Mouse (Mus musculus): ENCODE data around the gene Olig2.

The Olig2 gene

GRCm38 (mm10) chr16:91225233-91226037, at the start of gene Olig2:
Gene Olig2 (plus strand): TSS chr16:91225457.
- DNase-seq (ENCODE audit: extremely low read depth, insufficient read length, low spot score) = no peak

- DNase-seq (ENCODE audit: extremely low read depth, insufficient read length, low spot score) = no peak
These were observed 49.4 kb upstream of the Olig2 start for GRCm38 (mm10) chr16:91175892-91176291.

- DNase-seq (ENCODE audit: extremely low read depth, insufficient read length, low spot score) = no peak
These were observed 38.2 kb upstream of the Olig2 start for GRCm38 (mm10) chr16:91187046-91187445.

- no peak for DNase-seq (ENCODE audit: extremely low read depth, insufficient read length, low spot score)
These were observed 37.6 kb upstream of the Olig2 start for GRCm38 (mm10) chr16:91187662-91188061.

GRCm38 (mm10) chr16:91188304-91188703, 37.0 kb upstream of the Olig2 start:
- DNase-seq (ENCODE audit: extremely low read depth, insufficient read length, low spot score) = no peak

- no peak for DNase-seq (ENCODE audit: extremely low read depth, insufficient read length, low spot score)
These were observed 34.0 kb upstream of the Olig2 start for GRCm38 (mm10) chr16:91191233-91191632.

- DNase-seq (ENCODE audit: extremely low read depth, insufficient read length, low spot score) = no peak
These were observed 33.5 kb upstream of the Olig2 start for GRCm38 (mm10) chr16:91191663-91192237.

GRCm38 (mm10) chr16:91192672-91193354, 32.4 kb upstream of the Olig2 start:
- no peak for DNase-seq (ENCODE audit: extremely low read depth, insufficient read length, low spot score)

GRCm38 (mm10) chr16:91199815-91200214, 25.4 kb upstream of the Olig2 start:
- DNase-seq (ENCODE audit: extremely low read depth, insufficient read length, low spot score) = peak; percentile 65

- DNase-seq (ENCODE audit: extremely low read depth, insufficient read length, low spot score) = peak; percentile 34
These were observed 22.3 kb upstream of the Olig2 start for GRCm38 (mm10) chr16:91202989-91203388.

GRCm38 (mm10) chr16:91206371-91206770, 18.9 kb upstream of the Olig2 start:
- no peak for DNase-seq (ENCODE audit: extremely low read depth, insufficient read length, low spot score)

- DNase-seq (ENCODE audit: extremely low read depth, insufficient read length, low spot score) = no peak
These were observed 8.2 kb upstream of the Olig2 start for GRCm38 (mm10) chr16:91217077-91217476.

- no peak for DNase-seq (ENCODE audit: extremely low read depth, insufficient read length, low spot score)
These were observed 7.3 kb upstream of the Olig2 start for GRCm38 (mm10) chr16:91217948-91218347.

- no peak for DNase-seq (ENCODE audit: extremely low read depth, insufficient read length, low spot score)
These were observed 6.0 kb upstream of the Olig2 start for GRCm38 (mm10) chr16:91219246-91219645.

- DNase-seq (ENCODE audit: extremely low read depth, insufficient read length, low spot score) = no peak
These were observed 3.0 kb upstream of the Olig2 start for GRCm38 (mm10) chr16:91222171-91222642.

GRCm38 (mm10) chr16:91222643-91223271, 2.5 kb upstream of the Olig2 start:
- no peak for DNase-seq (ENCODE audit: extremely low read depth, insufficient read length, low spot score)

- no peak for DNase-seq (ENCODE audit: extremely low read depth, insufficient read length, low spot score)
These were observed 1.8 kb upstream of the Olig2 start for GRCm38 (mm10) chr16:91223327-91224067.

GRCm38 (mm10) chr16:91224068-91224402, 1.2 kb upstream of the Olig2 start:
- no peak for DNase-seq (ENCODE audit: extremely low read depth, insufficient read length, low spot score)

- no peak for DNase-seq (ENCODE audit: extremely low read depth, insufficient read length, low spot score)
These were observed 600 bp upstream of the Olig2 start for GRCm38 (mm10) chr16:91224481-91225232.

All from 3134 (cell line).